Mouse (Mus musculus) testis, adult 2 months (tissue): ENCODE results near the gene Adam8. TPM values are rescaled to one million over a fixed set of nuclear protein-coding genes. Genes with fewer than 3 reads are reported as not detected.

Source experiments
- H3K27ac ChIP-seq: fragments of 200-500 bp; 2 replicates; pipeline ENCODE4 v1.5.1; 2012; ENCODE audit warnings: low read depth, low read length; ENCODE audit not compliant: control insufficient read depth, insufficient read depth
- H3K27me3 ChIP-seq: fragments of 200-500 bp; 2 replicates; pipeline ENCODE4 v1.6.1; 2012; ENCODE audit warnings: mild to moderate bottlenecking, low read length, moderate library complexity; ENCODE audit not compliant: control insufficient read depth, insufficient read depth
- H3K36me3 ChIP-seq: fragments of 200-500 bp; 2 replicates; pipeline ENCODE4 v1.6.1; 2012; ENCODE audit warnings: mild to moderate bottlenecking, low read length; ENCODE audit not compliant: control insufficient read depth, insufficient read depth
- H3K4me1 ChIP-seq: fragments of 200-500 bp; 2 replicates; pipeline ENCODE4 v1.6.1; 2012; ENCODE audit warnings: low read length; ENCODE audit not compliant: control insufficient read depth, insufficient read depth
- H3K4me3 ChIP-seq: fragments of 200-500 bp; 2 replicates; pipeline ENCODE4 v1.5.1; 2012; ENCODE audit warnings: low read depth, mild to moderate bottlenecking, low read length, moderate library complexity, mixed read lengths; ENCODE audit not compliant: control insufficient read depth
- CTCF ChIP-seq: fragments of 200-500 bp; IDR thresholded peaks from 2 replicates; pipeline ENCODE4 v1.5.1; 2012; ENCODE audit warnings: low read depth, mild to moderate bottlenecking, inconsistent platforms, low read length, moderate library complexity; ENCODE audit not compliant: control insufficient read depth, insufficient read depth, insufficient replicate concordance
- POLR2A ChIP-seq: fragments of 200-500 bp; IDR thresholded peaks from 2 replicates; pipeline ENCODE4 v1.6.1; 2012; ENCODE audit warnings: low read depth, mild to moderate bottlenecking, inconsistent platforms, low read length, moderate library complexity; ENCODE audit not compliant: control insufficient read depth
- polyA plus RNA-seq: library from polyadenylated mRNA; depleted of rRNA; stranded (reverse); fragments of >200 nt; gene quantifications from 2 replicates; pipeline ENCODE4 v1.2.3, GENCODE M21; 2012; rRNA removed

Adam8 gene
- polyA plus RNA-seq, 1 experiment: 7.0 TPM

DNA sequence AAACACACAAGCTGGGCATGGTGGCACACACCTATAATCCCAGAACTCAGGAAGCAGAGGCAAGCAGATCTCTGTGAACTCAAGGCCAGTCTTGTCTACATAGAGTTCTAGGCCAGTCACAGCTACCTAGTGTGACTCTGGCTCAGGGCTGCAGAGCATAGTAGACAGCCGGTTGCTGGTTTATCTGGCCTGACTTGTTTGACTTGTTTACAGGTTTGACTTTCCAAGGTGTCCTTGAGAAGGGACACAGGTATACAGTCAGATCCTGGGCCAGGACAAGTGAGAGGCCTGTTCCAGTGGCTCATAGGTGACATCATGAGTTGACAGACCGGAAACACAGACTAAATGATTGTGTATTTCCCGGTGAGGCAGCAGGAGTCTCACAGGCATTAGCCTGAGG, 55.2 kb downstream of the Adam8 start:
- H3K4me3 ChIP-seq: no peak overlapping the region
- no peak for TF ChIP-seq POLR2A
- peaks cover 3% of the 10 kb centered on the region; the same call in 1 of the 2 replicates for H3K4me1 ChIP-seq
- no peak overlapping the region for H3K27ac ChIP-seq
- no peaks in the 10 kb centered on the region for H3K36me3 ChIP-seq
- H3K27me3 ChIP-seq: no peaks in the 10 kb centered on the region

DNA sequence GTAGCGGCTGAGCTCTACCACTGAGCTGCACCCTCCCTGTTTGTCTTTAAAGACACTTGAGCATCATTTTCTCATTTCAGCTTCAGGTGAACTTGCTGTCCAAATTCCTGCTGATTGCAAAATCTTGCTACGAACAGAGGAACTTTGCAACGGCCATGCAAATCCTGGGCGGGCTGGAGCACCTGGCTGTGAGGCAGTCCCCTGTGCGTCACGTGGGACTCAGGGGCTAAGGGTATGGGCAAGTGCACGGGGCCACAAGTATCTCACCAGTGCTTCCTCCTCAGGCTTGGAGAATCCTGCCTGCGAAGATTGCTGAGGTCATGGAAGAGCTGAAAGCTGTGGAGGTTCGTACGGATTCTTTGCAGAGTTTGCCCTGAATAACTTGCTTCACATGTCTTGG, 55.7 kb downstream of the Adam8 start:
- H3K4me1 ChIP-seq: peaks cover 3% of the 10 kb centered on the region; the same call in 1 of the 2 replicates
- H3K36me3 ChIP-seq: no peaks in the 10 kb centered on the region
- H3K27ac ChIP-seq: no peak overlapping the region
- no peak for TF ChIP-seq CTCF
- no peak for TF ChIP-seq POLR2A
- H3K27me3 ChIP-seq: no peaks in the 10 kb centered on the region
- H3K4me3 ChIP-seq: no peak overlapping the region

GRCm38 (mm10) chr7:139930732-139931131, 61.6 kb downstream of the Adam8 start:
- H3K4me1 ChIP-seq: no peaks in the 10 kb centered on the region
- no peak for TF ChIP-seq POLR2A
- TF ChIP-seq CTCF: peak; percentile 46; the same call in 1 of the 2 replicates
- no peak overlapping the region for H3K27ac ChIP-seq
- no peaks in the 10 kb centered on the region for H3K27me3 ChIP-seq
- H3K36me3 ChIP-seq: no peaks in the 10 kb centered on the region
- no peak overlapping the region for H3K4me3 ChIP-seq

Other genes with a start within 250 kb of the Adam8 start
- 0.43 and 0.48 TPM in 2 replicates for gene Adgra1, start 158.4 kb downstream of the Adam8 start, polyA plus RNA-seq
- 3.6 and 3.9 TPM in 2 replicates for gene Kndc1, start 97.9 kb downstream of the Adam8 start, polyA plus RNA-seq
- 1.5 and 2.1 TPM in 2 replicates for gene Utf1, start 48.8 kb downstream of the Adam8 start, polyA plus RNA-seq
- 108 and 114 TPM in 2 replicates for gene 6430531B16Rik, start 13.8 kb downstream of the Adam8 start, polyA plus RNA-seq
- 57.7 and 58.9 TPM in 2 replicates for gene Zfp511, start 43.8 kb upstream of the Adam8 start, polyA plus RNA-seq
- gene Tubgcp2, start 44.1 kb upstream of the Adam8 start, polyA plus RNA-seq: 60.3 and 67.5 TPM in 2 replicates
- gene Msx3, start 56.5 kb upstream of the Adam8 start, polyA plus RNA-seq: 0.12 TPM in 1 of 2 replicates, not detected in the other
- gene Caly, start 90.0 kb upstream of the Adam8 start, polyA plus RNA-seq: 3.7 and 4.6 TPM in 2 replicates
- 0.73 and 1.4 TPM in 2 replicates for gene Prap1, start 100.8 kb upstream of the Adam8 start, polyA plus RNA-seq
- gene Fuom, start 109.9 kb upstream of the Adam8 start, polyA plus RNA-seq: 2.1 and 2.7 TPM in 2 replicates
- 3.0 and 4.2 TPM in 2 replicates for gene Paox, start 123.2 kb upstream of the Adam8 start, polyA plus RNA-seq
- gene Echs1, start 123.9 kb upstream of the Adam8 start, polyA plus RNA-seq: 22.0 and 24.2 TPM in 2 replicates
- 10.7 and 11.3 TPM in 2 replicates for gene Mtg1, start 145.0 kb upstream of the Adam8 start, polyA plus RNA-seq
- gene Sprn, start 162.3 kb upstream of the Adam8 start, polyA plus RNA-seq: 0.13 and 0.30 TPM in 2 replicates
- gene Olfr522, start 172.2 kb upstream of the Adam8 start, polyA plus RNA-seq: not detected in 2 replicates
- not detected in 2 replicates for gene Olfr523, start 180.7 kb upstream of the Adam8 start, polyA plus RNA-seq
- gene Olfr524, start 213.4 kb upstream of the Adam8 start, polyA plus RNA-seq: not detected in 2 replicates
- gene Cd163l1, start 225.7 kb upstream of the Adam8 start, polyA plus RNA-seq: 0.02 and 0.28 TPM in 2 replicates